Mouse (Mus musculus): Measurements from ENCODE around the gene Trp73.

DNA sequence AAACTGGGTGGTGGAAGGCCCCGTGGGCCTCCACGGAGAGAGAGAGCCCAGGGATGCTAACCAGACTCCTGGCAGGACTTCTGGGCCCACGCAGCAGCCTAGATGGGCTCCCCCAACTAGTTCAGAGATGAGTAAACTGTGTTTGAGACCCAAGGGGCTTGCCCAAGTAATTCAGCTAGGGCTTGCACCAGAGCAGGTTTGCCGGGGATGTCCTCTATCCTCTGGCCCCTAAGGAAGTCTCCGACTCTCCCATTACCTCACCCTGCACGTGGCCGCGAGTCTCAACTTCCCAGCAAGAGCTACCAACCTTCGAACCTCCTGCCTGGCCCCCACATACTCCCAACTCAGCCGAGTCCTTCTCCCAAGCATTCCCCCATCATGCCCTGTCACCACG lies 30.2 kb downstream of the Trp73 start:
- no peak for TF ChIP-seq CTCF (IDR thresholded peaks at IDR 0.05; ENCODE audit: low read depth)
- no peak for TF ChIP-seq EP300 (IDR thresholded peaks at IDR 0.05; ENCODE audit: low read depth)
